Mouse (Mus musculus) kidney, adult 2 months (tissue): ENCODE data around the gene Necap1.
A peak's percentile ranks its signal among the peaks of the same experiment; 100 is the strongest.

ENCODE experiments used
- CTCF ChIP-seq: fragments of 200-500 bp; conservative IDR thresholded peaks from 2 replicates; pipeline ENCODE4 v1.5.1; 2011; ENCODE audit warnings: low read depth, mild to moderate bottlenecking, control low read depth, low read length, moderate library complexity, mixed read lengths; ENCODE audit not compliant: insufficient read depth, insufficient read length
- POLR2A ChIP-seq: fragments of 200-500 bp; IDR thresholded peaks from one replicate; pipeline ENCODE4 v1.6.1; 2011; ENCODE audit warnings: low read depth, low read length, control low read depth

DNA sequence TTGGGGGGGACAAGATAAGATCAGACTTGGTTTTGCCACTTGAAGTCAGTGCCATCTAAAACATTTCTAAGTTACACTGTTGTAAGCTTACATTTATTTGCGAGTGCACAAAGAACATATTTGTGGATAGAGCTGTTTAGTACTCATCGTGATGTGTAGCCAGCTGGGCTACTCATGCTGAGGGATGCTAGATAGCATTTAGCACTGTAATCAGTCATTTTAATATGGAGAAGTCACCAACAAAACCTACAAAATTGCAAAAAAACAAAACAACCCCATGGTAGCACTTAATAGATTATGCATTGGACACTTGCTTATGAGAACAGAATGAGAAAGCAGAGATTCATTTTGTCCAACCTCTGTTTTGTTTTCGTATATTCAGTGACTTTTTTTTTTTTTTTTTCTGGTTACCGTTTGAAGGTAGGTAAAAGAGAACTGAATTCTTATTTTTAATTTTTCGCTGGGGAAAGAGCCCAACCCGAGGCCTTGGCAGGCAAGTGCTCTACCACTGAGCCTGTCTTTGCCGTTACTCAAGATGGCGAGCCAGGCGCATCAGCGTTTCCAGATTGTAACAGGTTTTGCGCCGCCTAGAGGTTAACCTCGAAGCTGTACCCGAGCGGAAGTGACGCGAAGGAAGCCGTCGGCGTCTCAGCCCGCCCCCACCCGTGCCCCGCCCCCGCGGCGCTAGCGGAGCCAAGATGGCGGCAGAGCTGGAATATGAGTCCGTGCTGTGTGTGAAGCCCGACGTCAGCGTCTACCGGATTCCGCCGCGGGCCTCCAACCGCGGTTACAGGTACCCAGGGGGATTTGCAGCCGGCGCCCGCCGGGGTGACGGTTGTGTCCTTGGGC lies at the start of gene Necap1:
- peak; percentile 86 for TF ChIP-seq CTCF
- TF ChIP-seq POLR2A = peak; percentile 26
